Mouse (Mus musculus): ENCODE measurements around the gene Gmpr. TPM values are rescaled to one million over a fixed set of nuclear protein-coding genes. Genes with fewer than 3 reads are reported as not detected.
A peak's percentile ranks its signal among the peaks of the same experiment; 100 is the strongest.

Gmpr gene
- polyA plus RNA-seq, 1 experiment = 7.6 TPM

DNA sequence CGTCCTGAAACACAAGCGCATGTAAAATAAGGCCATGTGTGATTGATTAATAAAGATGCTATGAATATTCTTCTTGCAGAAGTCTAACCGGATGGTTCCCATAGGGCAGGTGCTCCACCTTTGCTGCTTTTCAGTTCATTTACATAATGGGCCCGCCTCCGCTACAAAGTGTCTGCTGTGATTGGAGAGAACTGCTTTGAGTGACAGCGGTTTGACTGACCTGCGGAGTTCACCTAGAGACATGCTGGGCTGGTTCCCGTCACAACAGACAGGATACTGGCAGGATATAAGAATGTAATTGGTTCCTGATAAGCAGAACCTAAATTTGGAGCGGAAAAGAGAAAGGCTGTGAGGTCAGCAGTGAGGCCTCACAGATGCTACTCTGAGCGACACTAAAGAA is 13.4 kb upstream of the Gmpr start:
- Histone ChIP-seq H3K4me1 (ENCODE audit: control insufficient read depth, insufficient read depth, low read length) (no peaks in the 10 kb centered on the region), H3K27ac (ENCODE audit: insufficient read depth, low read length) (no peak overlapping the region), H3K9ac (ENCODE audit: low read depth, poor library complexity, severe bottlenecking) (no peak overlapping the region), H3K27me3 (ENCODE audit: control insufficient read depth, insufficient read depth, low read length, poor library complexity, severe bottlenecking) (no peaks in the 10 kb centered on the region), H3K4me3 (ENCODE audit: low read depth, low read length) (peak overlapping the region; percentile 81), H3K36me3 (ENCODE audit: control insufficient read depth, insufficient read depth, low read length, poor library complexity, severe bottlenecking) (no peaks in the 10 kb centered on the region), H3K9me3 (replicated peaks; ENCODE audit: control insufficient read depth, insufficient read depth, low read length, poor library complexity, severe bottlenecking) (no peaks in the 10 kb centered on the region)
- TF ChIP-seq CTCF (IDR thresholded peaks at IDR 0.05; ENCODE audit: low read depth, low read length) (no peak), EP300 (IDR thresholded peaks at IDR 0.05; ENCODE audit: insufficient read depth, low read depth, low read length) (no peak), POLR2A (IDR thresholded peaks at IDR 0.05; ENCODE audit: insufficient read depth, low read length) (no peak)

DNA sequence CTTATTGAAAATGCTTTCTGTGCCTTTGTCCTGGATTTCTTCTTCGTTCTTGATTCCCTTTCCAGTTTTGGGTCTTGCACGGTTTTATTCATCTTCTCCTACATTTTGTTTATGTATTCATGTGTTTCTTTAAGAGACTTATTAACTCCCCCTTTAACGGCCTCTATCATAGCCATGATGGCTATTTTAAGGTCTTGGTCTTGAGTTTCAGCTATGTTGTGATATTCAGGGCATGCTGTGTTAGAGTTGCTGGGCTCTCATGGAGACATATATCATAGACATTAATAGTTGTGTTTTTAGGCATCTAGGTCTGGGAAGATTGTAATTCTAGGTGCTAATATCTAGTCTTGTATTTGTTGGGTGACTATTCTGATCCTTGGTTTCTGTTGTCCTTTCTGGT is 8.6 kb upstream of the Gmpr start:
- no peaks in the 10 kb centered on the region for H3K36me3 ChIP-seq (ENCODE audit: control insufficient read depth, insufficient read depth, low read length, poor library complexity, severe bottlenecking)

GRCm38 (mm10) chr13:45499391-45499790 is 7.9 kb upstream of the Gmpr start:
- no peaks in the 10 kb centered on the region for H3K4me1 ChIP-seq (ENCODE audit: control insufficient read depth, insufficient read depth, low read length)
- no peak overlapping the region for H3K9ac ChIP-seq (ENCODE audit: low read depth, poor library complexity, severe bottlenecking)
- H3K9me3 ChIP-seq (replicated peaks; ENCODE audit: control insufficient read depth, insufficient read depth, low read length, poor library complexity, severe bottlenecking) = no peaks in the 10 kb centered on the region
- H3K4me3 ChIP-seq (ENCODE audit: low read depth, low read length) = no peak overlapping the region
- H3K27me3 ChIP-seq (ENCODE audit: control insufficient read depth, insufficient read depth, low read length, poor library complexity, severe bottlenecking) = no peaks in the 10 kb centered on the region
- no peak overlapping the region for H3K27ac ChIP-seq (ENCODE audit: insufficient read depth, low read length)
- H3K36me3 ChIP-seq (ENCODE audit: control insufficient read depth, insufficient read depth, low read length, poor library complexity, severe bottlenecking) = no peaks in the 10 kb centered on the region
- no peak for TF ChIP-seq CTCF (IDR thresholded peaks at IDR 0.05; ENCODE audit: low read depth, low read length)
- TF ChIP-seq POLR2A (IDR thresholded peaks at IDR 0.05; ENCODE audit: insufficient read depth, low read length) = no peak
- TF ChIP-seq EP300 (IDR thresholded peaks at IDR 0.05; ENCODE audit: insufficient read depth, low read depth, low read length) = no peak

More for the DNA sequence above, 8.6 kb upstream of the Gmpr start:
- H3K4me1 ChIP-seq (ENCODE audit: control insufficient read depth, insufficient read depth, low read length) = no peaks in the 10 kb centered on the region
- no peak overlapping the region for H3K9ac ChIP-seq (ENCODE audit: low read depth, poor library complexity, severe bottlenecking)
- no peak overlapping the region for H3K4me3 ChIP-seq (ENCODE audit: low read depth, low read length)
- H3K27ac ChIP-seq (ENCODE audit: insufficient read depth, low read length) = no peak overlapping the region
- no peaks in the 10 kb centered on the region for H3K27me3 ChIP-seq (ENCODE audit: control insufficient read depth, insufficient read depth, low read length, poor library complexity, severe bottlenecking)
- no peaks in the 10 kb centered on the region for H3K9me3 ChIP-seq (replicated peaks; ENCODE audit: control insufficient read depth, insufficient read depth, low read length, poor library complexity, severe bottlenecking)
- no peak for TF ChIP-seq CTCF (IDR thresholded peaks at IDR 0.05; ENCODE audit: low read depth, low read length)
- TF ChIP-seq POLR2A (IDR thresholded peaks at IDR 0.05; ENCODE audit: insufficient read depth, low read length) = no peak
- no peak for TF ChIP-seq EP300 (IDR thresholded peaks at IDR 0.05; ENCODE audit: insufficient read depth, low read depth, low read length)

- H3K9ac ChIP-seq (ENCODE audit: low read depth, poor library complexity, severe bottlenecking) = no peak overlapping the region
- no peaks in the 10 kb centered on the region for H3K36me3 ChIP-seq (ENCODE audit: control insufficient read depth, insufficient read depth, low read length, poor library complexity, severe bottlenecking)
- no peaks in the 10 kb centered on the region for H3K27me3 ChIP-seq (ENCODE audit: control insufficient read depth, insufficient read depth, low read length, poor library complexity, severe bottlenecking)
- no peak overlapping the region for H3K27ac ChIP-seq (ENCODE audit: insufficient read depth, low read length)
- TF ChIP-seq POLR2A (IDR thresholded peaks at IDR 0.05; ENCODE audit: insufficient read depth, low read length) (no peak), CTCF (IDR thresholded peaks at IDR 0.05; ENCODE audit: low read depth, low read length) (no peak), EP300 (IDR thresholded peaks at IDR 0.05; ENCODE audit: insufficient read depth, low read depth, low read length) (no peak)
- H3K4me1 ChIP-seq (ENCODE audit: control insufficient read depth, insufficient read depth, low read length) = no peaks in the 10 kb centered on the region
- H3K4me3 ChIP-seq (ENCODE audit: low read depth, low read length) = no peak overlapping the region
- H3K9me3 ChIP-seq (replicated peaks; ENCODE audit: control insufficient read depth, insufficient read depth, low read length, poor library complexity, severe bottlenecking) = no peaks in the 10 kb centered on the region
Measured at GRCm38 (mm10) chr13:45499906-45500305, 7.3 kb upstream of the Gmpr start.

DNA sequence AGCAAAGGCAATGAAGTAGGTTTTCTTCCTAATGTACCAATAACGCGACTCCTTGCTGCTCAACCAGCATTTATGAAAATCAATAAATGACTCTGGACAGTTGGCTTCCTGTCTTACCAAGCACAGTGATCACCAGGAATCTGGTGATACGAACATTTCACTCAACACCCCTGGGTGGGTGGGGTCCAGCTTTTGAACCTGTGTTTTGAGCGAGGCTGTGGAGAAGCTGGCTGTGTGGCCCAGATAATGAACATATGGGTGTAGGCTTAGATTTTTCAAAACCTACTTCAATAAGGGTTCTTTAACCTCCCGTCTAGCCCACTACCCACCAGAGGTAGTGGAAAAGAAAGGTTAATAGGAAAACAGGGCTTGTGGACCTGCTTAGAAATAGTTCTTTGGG is 4.5 kb upstream of the Gmpr start:
- Histone ChIP-seq H3K27ac (ENCODE audit: insufficient read depth, low read length) (no peak overlapping the region), H3K4me3 (ENCODE audit: low read depth, low read length) (no peak overlapping the region), H3K9me3 (replicated peaks; ENCODE audit: control insufficient read depth, insufficient read depth, low read length, poor library complexity, severe bottlenecking) (no peaks in the 10 kb centered on the region), H3K9ac (ENCODE audit: low read depth, poor library complexity, severe bottlenecking) (no peak overlapping the region), H3K36me3 (ENCODE audit: control insufficient read depth, insufficient read depth, low read length, poor library complexity, severe bottlenecking) (no peaks in the 10 kb centered on the region), H3K4me1 (ENCODE audit: control insufficient read depth, insufficient read depth, low read length) (no peaks in the 10 kb centered on the region), H3K27me3 (ENCODE audit: control insufficient read depth, insufficient read depth, low read length, poor library complexity, severe bottlenecking) (no peaks in the 10 kb centered on the region)
- TF ChIP-seq CTCF (IDR thresholded peaks at IDR 0.05; ENCODE audit: low read depth, low read length) (no peak), EP300 (IDR thresholded peaks at IDR 0.05; ENCODE audit: insufficient read depth, low read depth, low read length) (no peak), POLR2A (IDR thresholded peaks at IDR 0.05; ENCODE audit: insufficient read depth, low read length) (no peak)

DNA sequence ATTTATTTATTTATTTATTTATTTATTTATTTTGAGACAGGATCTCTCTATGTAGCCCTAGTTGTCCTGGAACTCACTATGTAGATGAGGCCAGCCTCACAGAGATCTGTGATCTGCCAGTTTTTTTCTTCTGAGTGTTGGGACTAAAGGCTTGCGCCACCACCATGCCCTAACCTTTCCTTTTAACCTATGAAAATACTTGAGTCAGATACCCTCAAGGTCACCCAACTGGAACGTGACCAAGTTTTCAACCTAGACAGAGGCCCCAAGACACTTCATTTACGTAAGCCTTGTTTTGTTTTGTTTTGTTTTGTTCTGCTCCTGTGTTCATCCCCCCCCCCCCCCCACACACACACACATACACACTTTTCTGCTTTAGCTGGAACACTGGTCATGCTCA is 1.7 kb upstream of the Gmpr start:
- H3K9ac ChIP-seq (ENCODE audit: low read depth, poor library complexity, severe bottlenecking) = no peak overlapping the region
- H3K4me1 ChIP-seq (ENCODE audit: control insufficient read depth, insufficient read depth, low read length) = no peaks in the 10 kb centered on the region
- H3K36me3 ChIP-seq (ENCODE audit: control insufficient read depth, insufficient read depth, low read length, poor library complexity, severe bottlenecking) = no peaks in the 10 kb centered on the region
- H3K27me3 ChIP-seq (ENCODE audit: control insufficient read depth, insufficient read depth, low read length, poor library complexity, severe bottlenecking) = no peaks in the 10 kb centered on the region
- H3K9me3 ChIP-seq (replicated peaks; ENCODE audit: control insufficient read depth, insufficient read depth, low read length, poor library complexity, severe bottlenecking) = no peaks in the 10 kb centered on the region
- no peak overlapping the region for H3K27ac ChIP-seq (ENCODE audit: insufficient read depth, low read length)
- TF ChIP-seq EP300 (IDR thresholded peaks at IDR 0.05; ENCODE audit: insufficient read depth, low read depth, low read length) (no peak), CTCF (IDR thresholded peaks at IDR 0.05; ENCODE audit: low read depth, low read length) (no peak), POLR2A (IDR thresholded peaks at IDR 0.05; ENCODE audit: insufficient read depth, low read length) (no peak)
- no peak overlapping the region for H3K4me3 ChIP-seq (ENCODE audit: low read depth, low read length)
